Comparison of ENCODE assay signal across 10 mouse cellular contexts in the genomic region with DNA sequence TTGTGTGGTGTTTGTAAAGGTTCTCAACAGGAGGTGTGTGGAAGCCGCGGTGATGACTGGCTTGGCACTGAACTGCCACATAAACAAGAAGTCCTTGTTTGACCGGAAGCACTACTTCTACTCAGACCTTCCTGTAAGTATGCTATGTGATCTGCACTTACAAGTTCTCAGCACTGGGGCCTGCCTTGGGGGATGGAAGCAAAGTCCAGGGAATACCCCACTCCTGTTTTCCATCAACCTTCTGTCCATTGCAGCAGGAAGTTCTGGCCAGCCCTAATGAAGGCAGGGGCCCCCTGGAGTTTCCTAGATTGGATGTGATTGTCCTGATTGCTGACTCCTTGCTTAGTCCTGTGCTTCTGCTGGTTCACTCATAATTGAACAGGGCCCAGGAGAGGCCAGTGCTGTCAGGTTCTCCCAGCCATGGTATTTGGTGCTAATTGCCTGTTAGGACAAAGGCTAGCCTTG. TPM values are rescaled to one million over a fixed set of nuclear protein-coding genes. Genes with fewer than 3 reads are reported as not detected.
DNase-seq lines count a peak whose midpoint lies in the region; ATAC-seq and TF ChIP-seq lines count a peak whose summit lies in the region.
"Had no signal": no experiment of that assay in that cellular context is flagged by ENCODE, and none has a peak within 500 bp of the region (broad histone marks: within the 10 kb centered on the region; RNA-seq: fewer than 3 reads in every experiment).

No protein-coding gene starts in this region.

- H3K27ac ChIP-seq in forebrain, embryonic 14.5 days (ENCODE audit: low read depth, low read length), result no peak overlapping the region
- H3K27ac ChIP-seq in neural tube, embryonic 14.5 days (ENCODE audit: low read depth, low read length), result no peak overlapping the region
- no peak overlapping the region for H3K27ac ChIP-seq in kidney, embryonic 16.5 days (ENCODE audit: low read length)
- H3K27ac ChIP-seq: macrophage had no signal

- H3K9ac ChIP-seq in forebrain, embryonic 14.5 days (ENCODE audit: low read length), result no peak overlapping the region; the same call in 1 of the 2 replicates
- no peak overlapping the region for H3K9ac ChIP-seq in neural tube, embryonic 14.5 days (replicated peaks; ENCODE audit: low read depth, low read length)
- no peak overlapping the region for H3K9ac ChIP-seq in kidney, embryonic 16.5 days (replicated peaks; ENCODE audit: low read length)

- 34% methylated on average over 3 of the region's 3 CpGs for WGBS in lung, adult 2 months
- WGBS in forebrain, embryonic 14.5 days, result 21% methylated on average over 3 of the region's 3 CpGs
- 57% methylated on average over 3 of the region's 3 CpGs for WGBS in neural tube, embryonic 14.5 days
- 83% methylated on average over 3 of the region's 3 CpGs for WGBS in kidney, embryonic 16.5 days

- no peak overlapping the region for H3K4me2 ChIP-seq in forebrain, embryonic 14.5 days (ENCODE audit: low read length)
- no peak overlapping the region for H3K4me2 ChIP-seq in neural tube, embryonic 14.5 days (ENCODE audit: low read depth, low read length)
- H3K4me2 ChIP-seq in kidney, embryonic 16.5 days (replicated peaks; ENCODE audit: low read depth, low read length), result no peak overlapping the region

- H3K4me1 ChIP-seq in lung, adult 2 months (ENCODE audit: control insufficient read depth, insufficient read depth, low read length), result no peaks in the 10 kb centered on the region; the same call in 1 of the 2 replicates
- H3K4me1 ChIP-seq in forebrain, embryonic 14.5 days (ENCODE audit: control insufficient read depth, insufficient read depth, low read length), result peaks cover 9% of the 10 kb centered on the region; the same call in 1 of the 2 replicates
- H3K4me1 ChIP-seq in neural tube, embryonic 14.5 days (ENCODE audit: control insufficient read depth, insufficient read depth, low read length), result peaks cover 2% of the 10 kb centered on the region; the same call in 1 of the 2 replicates
- no peaks in the 10 kb centered on the region for H3K4me1 ChIP-seq in kidney, embryonic 16.5 days (ENCODE audit: insufficient read depth, low read length)

- H3K4me3 ChIP-seq in lung, adult 2 months (replicated peaks; ENCODE audit: extremely low read depth, low read depth, low read length), result no peak overlapping the region
- no peak overlapping the region for H3K4me3 ChIP-seq in forebrain, embryonic 14.5 days (ENCODE audit: low read depth, low read length)
- no peak overlapping the region for H3K4me3 ChIP-seq in neural tube, embryonic 14.5 days (ENCODE audit: low read depth, low read length)
- no peak overlapping the region for H3K4me3 ChIP-seq in kidney, embryonic 16.5 days (ENCODE audit: low read length)

- TF ChIP-seq CTCF in lung, adult 2 months (IDR thresholded peaks at IDR 0.05; ENCODE audit: insufficient read depth, low read length), result no peak

- no peak for DNase-seq in cerebellum, adult 8-10 months
- DNase-seq in lung, postnatal 36 days, result peak; percentile 30
- DNase-seq in lung, adult 2 months, result no peak
- peak; percentile 32 for DNase-seq in forebrain, embryonic 14.5 days (ENCODE audit: low spot score)
- DNase-seq in gastrocnemius, postnatal 4 days (ENCODE audit: low spot score in 2 of 2), result no peak
- DNase-seq: layer of hippocampus, postnatal 36 days had no signal

- no peaks in the 10 kb centered on the region for H3K36me3 ChIP-seq in forebrain, embryonic 14.5 days (ENCODE audit: control insufficient read depth, insufficient read depth, low read length)
- H3K36me3 ChIP-seq in neural tube, embryonic 14.5 days (ENCODE audit: control insufficient read depth, insufficient read depth, low read length), result no peaks in the 10 kb centered on the region
- H3K36me3 ChIP-seq in kidney, embryonic 16.5 days (ENCODE audit: insufficient read depth, low read length), result peaks cover 5% of the 10 kb centered on the region; the same call in 1 of the 2 replicates

- no peaks in the 10 kb centered on the region for H3K27me3 ChIP-seq in forebrain, embryonic 14.5 days (replicated peaks; ENCODE audit: control insufficient read depth, insufficient read depth, low read length)
- H3K27me3 ChIP-seq in neural tube, embryonic 14.5 days (ENCODE audit: control insufficient read depth, insufficient read depth, low read length), result no peaks in the 10 kb centered on the region
- no peaks in the 10 kb centered on the region for H3K27me3 ChIP-seq in kidney, embryonic 16.5 days (ENCODE audit: insufficient read depth, low read length)

- ATAC-seq in cerebellum, adult (ENCODE audit: insufficient number of reproducible peaks, low FRiP score, low TSS enrichment), result peak; percentile 41; the same call in 1 of the 2 replicates
- peak; percentile 61; the same call in 1 of the 2 replicates for ATAC-seq in forebrain, embryonic 14.5 days
- peak; percentile 36; the same call in 1 of the 2 replicates for ATAC-seq in neural tube, embryonic 14.5 days (ENCODE audit: low read depth)
- no peak for ATAC-seq in kidney, embryonic 16.5 days (ENCODE audit: low FRiP score, low TSS enrichment)

- H3K9me3 ChIP-seq in forebrain, embryonic 14.5 days (replicated peaks; ENCODE audit: control insufficient read depth, low read length), result no peaks in the 10 kb centered on the region
- H3K9me3 ChIP-seq in neural tube, embryonic 14.5 days (ENCODE audit: control insufficient read depth, low read length), result no peaks in the 10 kb centered on the region
- H3K9me3 ChIP-seq in kidney, embryonic 16.5 days (ENCODE audit: low read length), result no peaks in the 10 kb centered on the region

- TF ChIP-seq POLR2A in lung, adult 2 months (IDR thresholded peaks at IDR 0.05; ENCODE audit: borderline replicate concordance, extremely low read depth, low read depth, low read length), result no peak

RNA-seq across cellular contexts. Expression of a gene that starts 28.0 kb away (rescaled TPM):
- 2.2 and 3.9 TPM in 2 replicates for polyA plus RNA-seq in lung, adult 2 months (2012; rRNA removed)
- 21.5 and 28.9 TPM in 2 replicates for polyA plus RNA-seq in forebrain, embryonic 14.5 days (2014; fragmentation: Nextera tagmentation; extraction: Ambion mirVana)
- polyA plus RNA-seq in neural tube, embryonic 14.5 days (2014; fragmentation: Nextera tagmentation; extraction: Ambion mirVana), result 19.1 and 23.1 TPM in 2 replicates
- total RNA-seq in gastrocnemius, postnatal 4 days (2021), result 10 to 100 TPM; 18.8 to 19.0 TPM
- polyA plus RNA-seq in kidney, embryonic 16.5 days (2015; fragmentation: Nextera tagmentation; extraction: Ambion mirVana), result 25.9 and 29.5 TPM in 2 replicates

Comparison
In these comparisons a context has a peak if more than half of its experiments do, and no peak if none do; other contexts are left out.
1. DNase-seq: peak in lung, postnatal 36 days (single experiment) and forebrain, embryonic 14.5 days (single experiment); none in cerebellum, adult 8-10 months (single experiment), lung, adult 2 months (single experiment) and gastrocnemius, postnatal 4 days (0 of 2).